Mouse (Mus musculus) spleen, adult 2 months (tissue): ENCODE results near the gene Tufm. TPM values are rescaled to one million over a fixed set of nuclear protein-coding genes. Genes with fewer than 3 reads are reported as not detected.

Source experiments
- DNase-seq, 2 experiments: peaks; one replicate each; pipeline versions ENCODE4 v3.0.0 to v3.0.0-alpha.2; 2012 to 2021; ENCODE audit warnings: low spot score in 2 of 2, low read depth in 1 of 2
- H3K27ac ChIP-seq: fragments of 200-500 bp; 2 replicates; pipeline ENCODE4 v1.5.1; 2012; ENCODE audit warnings: low read length, inconsistent platforms; ENCODE audit not compliant: insufficient read depth
- H3K27me3 ChIP-seq: fragments of 200-500 bp; 2 replicates; pipeline ENCODE4 v1.6.1; 2012; ENCODE audit warnings: mild to moderate bottlenecking, moderate library complexity, low read length, inconsistent platforms; ENCODE audit not compliant: control insufficient read depth, insufficient read depth
- H3K36me3 ChIP-seq: fragments of 200-500 bp; 2 replicates; pipeline ENCODE4 v1.6.1; 2012; ENCODE audit warnings: mild to moderate bottlenecking, low read length, inconsistent platforms; ENCODE audit not compliant: control insufficient read depth, insufficient read depth
- H3K4me1 ChIP-seq: fragments of 200-500 bp; 2 replicates; pipeline ENCODE4 v1.6.1; 2011; ENCODE audit warnings: inconsistent platforms; ENCODE audit not compliant: control insufficient read depth, insufficient read depth, insufficient read length
- H3K4me3 ChIP-seq: fragments of 200-500 bp; 2 replicates; pipeline ENCODE4 v1.5.1; 2011; ENCODE audit warnings: mild to moderate bottlenecking, inconsistent platforms; ENCODE audit not compliant: insufficient read depth, insufficient read length; ENCODE audit errors: extremely low read depth
- CTCF ChIP-seq: fragments of 200-500 bp; IDR thresholded peaks from 2 replicates; pipeline ENCODE4 v1.5.1; 2011; ENCODE audit warnings: mild to moderate bottlenecking, inconsistent platforms; ENCODE audit not compliant: insufficient read depth, insufficient read length, insufficient replicate concordance; ENCODE audit errors: extremely low read depth
- POLR2A ChIP-seq: fragments of 200-500 bp; IDR thresholded peaks from 2 replicates; pipeline ENCODE4 v1.6.1; 2011; ENCODE audit warnings: low read depth, low read length, inconsistent platforms
- WGBS: fragments of 180-500 bp; shearing (Covaris S2); methylation state at CpG from one replicate; pipeline ENCODE4 v1.1.7; 2018; 5-methylcytosine and 5-hydroxymethylcytosine counted together
- polyA plus RNA-seq: library from polyadenylated mRNA; depleted of rRNA; stranded (reverse); fragments of >200 nt; gene quantifications from 2 replicates; pipeline ENCODE4 v1.2.3, GENCODE M21; 2012

Gene Tufm
- polyA plus RNA-seq, 1 experiment, result 51.8 TPM

DNA sequence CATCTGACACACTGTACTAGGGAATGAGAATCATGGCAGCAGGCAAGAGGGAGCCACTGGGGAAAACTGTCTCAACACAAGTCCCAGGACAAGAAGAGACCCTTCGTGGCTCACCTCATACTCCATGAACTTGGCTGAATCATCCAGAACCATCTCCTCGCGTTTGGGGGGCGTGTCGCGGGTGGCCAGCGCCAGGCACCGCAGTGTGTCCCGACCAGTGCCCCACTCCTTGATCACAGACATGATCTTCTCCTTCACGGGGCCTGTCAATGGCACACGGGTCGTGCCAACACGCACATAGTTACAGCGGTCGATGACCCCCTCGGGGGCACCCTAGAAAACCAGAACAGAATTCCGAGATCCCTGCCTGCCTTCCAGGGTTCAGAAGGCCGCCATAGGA is 37.2 kb upstream of the Tufm start:
- no peak for DNase-seq
- Histone ChIP-seq H3K4me3 (no peak overlapping the region), H3K36me3 (peaks cover 21% of the 10 kb centered on the region), H3K4me1 (no peaks in the 10 kb centered on the region), H3K27me3 (no peaks in the 10 kb centered on the region), H3K27ac (no peak overlapping the region)
- WGBS, result 93% methylated on average over 18 of the region's 18 CpGs
- no peak for TF ChIP-seq CTCF
- no peak for TF ChIP-seq POLR2A

DNA sequence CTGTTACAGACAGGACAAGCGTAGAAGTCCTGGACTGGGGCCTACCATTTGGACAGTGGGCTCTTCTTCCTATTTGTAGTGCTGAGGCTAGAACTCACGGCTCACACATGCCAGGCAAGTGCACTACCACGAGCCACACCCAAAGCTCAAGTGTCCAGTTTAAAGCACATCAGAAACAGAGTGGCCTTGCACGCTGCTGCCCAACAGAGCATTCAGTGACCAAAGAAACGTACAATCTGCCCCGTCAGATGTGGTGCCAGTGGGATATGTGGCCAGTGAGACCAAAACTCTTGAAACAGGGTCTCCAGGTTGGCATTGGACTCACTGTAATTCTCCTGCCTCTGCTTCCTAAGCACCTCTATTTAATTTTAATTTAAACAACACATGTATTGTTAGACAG is 36.5 kb upstream of the Tufm start:
- TF ChIP-seq POLR2A (no peak), CTCF (no peak)
- H3K4me1 ChIP-seq, result no peaks in the 10 kb centered on the region
- H3K27me3 ChIP-seq, result no peaks in the 10 kb centered on the region
- no peak for DNase-seq
- H3K27ac ChIP-seq, result no peak overlapping the region
- H3K4me3 ChIP-seq, result no peak overlapping the region
- peaks cover 14% of the 10 kb centered on the region for H3K36me3 ChIP-seq
- WGBS, result 92% methylated on average over 6 of the region's 6 CpGs

DNA sequence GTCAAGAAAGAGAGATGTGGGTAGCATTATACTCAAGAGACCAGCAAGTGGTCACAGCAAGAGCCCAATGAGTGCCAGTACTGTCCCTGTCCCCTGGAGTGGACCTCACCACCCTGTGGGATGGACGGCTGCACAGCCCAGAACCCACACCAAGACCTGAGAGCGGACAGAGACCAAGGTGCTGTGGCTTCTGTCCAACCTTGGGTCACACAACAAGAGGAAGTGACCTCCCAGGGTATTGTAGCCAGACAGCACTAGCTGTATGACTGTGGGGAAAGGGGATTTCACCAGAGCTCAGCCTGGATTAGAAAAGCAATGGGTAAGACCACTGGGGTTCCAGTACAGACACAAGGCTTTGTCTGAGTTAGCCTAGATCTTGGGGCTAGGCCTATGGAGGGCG is 34.9 kb upstream of the Tufm start:
- 84% methylated on average over 3 of the region's 3 CpGs for WGBS
- TF ChIP-seq CTCF (no peak), POLR2A (no peak)
- Histone ChIP-seq H3K4me1 (no peaks in the 10 kb centered on the region), H3K4me3 (no peak overlapping the region), H3K27me3 (no peaks in the 10 kb centered on the region), H3K36me3 (peaks cover 3% of the 10 kb centered on the region; the same call in 1 of the 2 replicates), H3K27ac (no peak overlapping the region)
- DNase-seq, result no peak

DNA sequence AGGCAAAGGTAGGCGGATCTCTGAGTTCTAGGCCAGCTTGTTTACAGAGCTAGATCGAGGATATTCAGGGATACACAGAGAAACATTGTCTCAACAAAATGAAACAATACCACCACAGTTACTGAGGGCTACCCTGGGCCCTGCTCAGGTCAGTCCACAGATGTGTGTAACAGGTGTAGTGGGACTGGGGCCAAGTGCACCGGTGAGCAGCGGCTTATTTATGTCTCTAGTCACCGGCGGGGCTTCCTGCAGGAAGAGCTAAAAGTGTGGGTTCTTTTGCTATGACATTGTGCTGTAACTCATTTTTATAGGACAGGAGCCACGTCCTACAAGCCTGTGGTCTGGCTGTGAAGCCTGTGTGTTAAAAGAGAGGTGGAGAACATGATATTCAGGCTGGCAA is 33.3 kb upstream of the Tufm start:
- 29% methylated on average over 7 of the region's 7 CpGs for WGBS
- Histone ChIP-seq H3K27ac (no peak overlapping the region), H3K36me3 (no peaks in the 10 kb centered on the region), H3K27me3 (no peaks in the 10 kb centered on the region), H3K4me3 (no peak overlapping the region), H3K4me1 (no peaks in the 10 kb centered on the region)
- DNase-seq, result no peak
- TF ChIP-seq POLR2A (no peak), CTCF (no peak)

DNA sequence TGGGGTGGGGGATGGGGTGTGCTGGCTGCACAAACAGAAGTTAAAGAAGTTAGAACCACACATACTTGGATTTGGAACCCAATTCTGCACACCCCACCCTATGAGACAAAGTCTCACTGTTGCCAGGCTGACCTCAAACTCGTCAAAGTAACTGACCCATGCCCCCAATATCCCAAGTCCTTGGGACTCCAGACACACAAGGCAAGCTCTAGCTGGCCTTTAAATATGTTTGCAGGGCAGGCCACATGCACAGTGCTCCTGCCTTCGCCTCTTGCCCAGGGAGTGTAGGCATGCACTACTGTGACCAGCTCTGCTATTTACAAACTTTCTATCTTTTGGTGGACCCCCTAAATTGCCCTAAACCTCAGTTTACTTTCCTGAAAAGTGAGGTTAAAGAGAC is 31.9 kb upstream of the Tufm start:
- DNase-seq, result no peak

DNA sequence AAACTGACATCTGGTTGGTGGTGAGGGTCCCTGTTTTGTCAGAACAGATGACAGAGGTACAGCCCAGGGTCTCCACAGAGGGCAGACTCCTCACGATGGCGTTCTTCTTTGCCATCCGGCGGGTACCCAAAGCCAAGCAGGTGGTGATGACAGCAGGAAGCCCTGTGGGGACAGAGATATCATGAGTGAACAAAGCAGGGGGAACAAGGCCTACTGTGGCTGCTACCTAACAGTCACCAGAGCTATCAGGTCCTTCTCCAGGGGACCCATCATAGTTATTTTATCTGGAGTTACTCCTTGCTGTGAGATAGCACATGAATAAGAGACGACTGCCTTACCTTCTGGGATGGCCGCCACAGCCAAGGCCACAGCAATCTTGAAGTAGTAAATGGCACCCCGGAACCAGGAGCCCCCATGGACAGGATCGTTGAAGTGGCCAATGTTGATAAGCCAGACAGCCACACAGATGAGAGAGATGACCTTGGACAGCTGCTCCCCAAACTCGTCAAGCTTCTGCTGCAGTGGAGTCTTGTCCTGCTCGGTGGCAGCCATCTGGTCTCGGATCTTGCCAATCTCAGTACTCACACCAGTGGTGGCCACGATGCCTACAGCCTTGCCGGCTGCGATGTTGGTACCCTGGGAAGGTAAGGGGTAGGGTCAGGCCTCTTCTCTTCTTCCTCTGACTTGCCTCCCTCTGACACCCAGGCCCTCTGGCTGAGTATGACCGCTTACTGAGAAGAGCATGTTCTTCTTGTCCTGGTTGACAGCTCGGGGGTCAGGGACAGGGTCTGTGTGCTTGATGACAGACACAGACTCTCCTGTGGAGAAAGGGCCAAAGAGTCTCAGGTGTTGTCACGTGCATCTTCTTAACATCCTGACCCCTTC is 30.5 kb upstream of the Tufm start:
- no peak overlapping the region for H3K4me3 ChIP-seq
- H3K36me3 ChIP-seq, result no peaks in the 10 kb centered on the region
- H3K27ac ChIP-seq, result no peak overlapping the region
- H3K27me3 ChIP-seq, result no peaks in the 10 kb centered on the region
- DNase-seq, result no peak
- 68% methylated on average over 17 of the region's 17 CpGs for WGBS
- H3K4me1 ChIP-seq, result no peaks in the 10 kb centered on the region
- TF ChIP-seq POLR2A (no peak), CTCF (no peak)

More for the DNA sequence above, 31.9 kb upstream of the Tufm start:
- 74% methylated on average over 2 of the region's 2 CpGs for WGBS
- no peak overlapping the region for H3K4me3 ChIP-seq
- no peaks in the 10 kb centered on the region for H3K27me3 ChIP-seq
- H3K4me1 ChIP-seq, result no peaks in the 10 kb centered on the region
- no peaks in the 10 kb centered on the region for H3K36me3 ChIP-seq
- no peak overlapping the region for H3K27ac ChIP-seq
- TF ChIP-seq POLR2A, result no peak
- TF ChIP-seq CTCF, result no peak

DNA sequence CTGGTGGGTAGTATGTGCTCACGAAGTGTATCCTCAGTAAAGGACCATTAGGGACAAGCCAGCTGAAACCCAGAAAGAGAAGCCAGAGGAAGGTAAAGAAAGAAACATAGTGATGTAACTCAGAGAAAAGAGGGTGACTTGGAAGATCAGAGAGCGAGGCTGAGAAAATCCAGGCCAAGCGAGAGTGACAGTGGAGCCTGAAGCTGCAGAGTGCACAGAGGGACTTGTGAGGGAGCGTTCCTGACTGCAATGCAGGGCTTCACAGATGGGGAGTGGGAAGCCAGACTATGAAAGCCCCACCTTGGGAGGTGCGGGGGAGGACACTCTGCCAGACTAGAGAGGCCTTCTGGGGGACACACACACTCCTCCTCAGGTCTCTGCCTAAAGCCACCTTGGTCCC is 28.9 kb upstream of the Tufm start:
- H3K36me3 ChIP-seq, result no peaks in the 10 kb centered on the region
- TF ChIP-seq POLR2A (no peak), CTCF (no peak)

More for the DNA sequence above, 28.9 kb upstream of the Tufm start:
- no peak for DNase-seq
- 87% methylated on average over 5 of the region's 5 CpGs for WGBS
- no peak overlapping the region for H3K27ac ChIP-seq
- H3K4me3 ChIP-seq, result no peak overlapping the region
- no peaks in the 10 kb centered on the region for H3K4me1 ChIP-seq
- H3K27me3 ChIP-seq, result no peaks in the 10 kb centered on the region
